Mouse (Mus musculus) CH12.LX (cell line): ENCODE measurements at regions not wholly inside any gene's neighbourhood (a gene's known extent, or its start where the extent isn't known, plus 50 kb on each side); places are given as distances from the start of the nearest gene placed in this dataset.

Experiments
- DNase-seq: peaks from one replicate; pipeline ENCODE4 v3.0.0-alpha.2; 2013; ENCODE audit errors: extremely low read depth
- H3K27ac ChIP-seq: 2 replicates; pipeline ENCODE4 v1.5.1; 2012; ENCODE audit warnings: low read depth, mild to moderate bottlenecking, control low read depth, moderate library complexity; ENCODE audit not compliant: insufficient read depth
- H3K27me3 ChIP-seq: replicated peaks from 2 replicates; pipeline ENCODE3; 2012; ENCODE audit warnings: inconsistent platforms
- H3K36me3 ChIP-seq, 2 experiments: replicated peaks in 1 of 2; 2 replicates each; pipeline versions ENCODE3 to v1.6.1; 2012; ENCODE audit warnings: inconsistent platforms in 1 of 2, low read length in 1 of 2, mild to moderate bottlenecking in 1 of 2, mixed read lengths in 1 of 2, moderate library complexity in 1 of 2; ENCODE audit not compliant: control insufficient read depth in 1 of 2, insufficient read depth in 1 of 2
- H3K4me1 ChIP-seq, 2 experiments: 2 replicates each; pipeline ENCODE4 v1.6.1; 2012; ENCODE audit warnings: inconsistent platforms in 1 of 2, moderate library complexity in 1 of 2; ENCODE audit not compliant: insufficient read depth in 2 of 2, control insufficient read depth in 1 of 2
- H3K4me2 ChIP-seq: 2 replicates; pipeline ENCODE4 v1.6.1; 2012; ENCODE audit warnings: low read depth, mild to moderate bottlenecking, control low read depth; ENCODE audit not compliant: poor library complexity, insufficient read depth, severe bottlenecking
- H3K4me3 ChIP-seq, 3 experiments: fragments of 150-350 bp in 1 of 3; sonication (generic) in 1 of 3; replicated peaks in 1 of 3; 2 replicates each; pipeline versions ENCODE3 to v1.5.1; 2011 to 2012; ENCODE audit warnings: low read depth in 2 of 3, low read length in 2 of 3, mild to moderate bottlenecking in 2 of 3, moderate library complexity in 2 of 3, control low read depth in 1 of 3, improper control_type of control experiment in 1 of 3, inconsistent platforms in 1 of 3, mixed read lengths in 1 of 3; ENCODE audit not compliant: poor library complexity in 1 of 3
- H3K79me2 ChIP-seq: replicated peaks from 2 replicates; pipeline ENCODE4 v1.6.1; 2012; ENCODE audit warnings: mild to moderate bottlenecking, moderate library complexity; ENCODE audit not compliant: control insufficient read depth, poor library complexity, insufficient read depth, severe bottlenecking; ENCODE audit errors: extremely low read depth
- H3K9ac ChIP-seq: 2 replicates; pipeline ENCODE4 v1.6.1; 2012; ENCODE audit warnings: low read depth, mild to moderate bottlenecking, control low read depth, moderate library complexity; ENCODE audit not compliant: insufficient read depth
- H3K9me3 ChIP-seq: replicated peaks from 2 replicates; pipeline ENCODE3; 2012; ENCODE audit warnings: low read length, inconsistent platforms, mixed read lengths
- BHLHE40 ChIP-seq: IDR thresholded peaks from 2 replicates; pipeline ENCODE4 v1.6.1; 2011; ENCODE audit warnings: mild to moderate bottlenecking, low read depth, low read length, improper control_type of control experiment
- CHD1 ChIP-seq: IDR thresholded peaks from 2 replicates; pipeline ENCODE4 v1.6.1; 2012; ENCODE audit warnings: low read depth, low read length, improper control_type of control experiment, inconsistent platforms
- CHD2 ChIP-seq: IDR thresholded peaks from 2 replicates; pipeline ENCODE4 v1.6.1; 2011; ENCODE audit warnings: low read length, improper control_type of control experiment
- E2F4 ChIP-seq: IDR thresholded peaks from 2 replicates; pipeline ENCODE4 v1.6.1; 2011; ENCODE audit warnings: low read depth, low read length, improper control_type of control experiment; ENCODE audit not compliant: insufficient replicate concordance
- EP300 ChIP-seq: IDR thresholded peaks from 2 replicates; pipeline ENCODE4 v1.6.1; 2011; ENCODE audit warnings: low read length, improper control_type of control experiment
- ETS1 ChIP-seq: conservative IDR thresholded peaks from 2 replicates; pipeline ENCODE4 v1.6.1; 2012; ENCODE audit warnings: low read depth, mild to moderate bottlenecking, inconsistent platforms, low read length, improper control_type of control experiment, moderate library complexity
- GABPA ChIP-seq: IDR thresholded peaks from 2 replicates; pipeline ENCODE4 v1.6.1; 2012; ENCODE audit warnings: low read depth, low read length, improper control_type of control experiment, inconsistent platforms; ENCODE audit not compliant: insufficient replicate concordance
- IRF4 ChIP-seq: IDR thresholded peaks from 2 replicates; pipeline ENCODE4 v1.6.1; 2014; ENCODE audit warnings: low read depth, mild to moderate bottlenecking, inconsistent platforms, low read length, improper control_type of control experiment
- JUN ChIP-seq: IDR thresholded peaks from 2 replicates; pipeline ENCODE4 v1.6.1; 2011; ENCODE audit warnings: low read depth, mild to moderate bottlenecking, low read length, improper control_type of control experiment, moderate library complexity; ENCODE audit not compliant: insufficient read depth
- JUND ChIP-seq: conservative IDR thresholded peaks from 2 replicates; pipeline ENCODE4 v1.6.1; 2011; ENCODE audit warnings: low read depth, low read length, improper control_type of control experiment
- KAT2A ChIP-seq: IDR thresholded peaks from 2 replicates; pipeline ENCODE4 v1.6.1; 2012; ENCODE audit warnings: low read length, improper control_type of control experiment, inconsistent platforms; ENCODE audit not compliant: insufficient replicate concordance
- MAFK ChIP-seq: IDR thresholded peaks from 2 replicates; pipeline ENCODE4 v1.6.1; 2011; ENCODE audit warnings: low read length, improper control_type of control experiment; ENCODE audit not compliant: insufficient replicate concordance
- MEF2A ChIP-seq: IDR thresholded peaks from 2 replicates; pipeline ENCODE4 v1.6.1; 2014; ENCODE audit warnings: low read depth, mild to moderate bottlenecking, inconsistent platforms, low read length, improper control_type of control experiment, borderline replicate concordance
- NELFE ChIP-seq: IDR thresholded peaks from 2 replicates; pipeline ENCODE4 v1.6.1; 2011; ENCODE audit warnings: low read depth, low read length, improper control_type of control experiment
- POLR2A ChIP-seq: IDR thresholded peaks from 2 replicates; pipeline ENCODE4 v1.6.1; 2011; ENCODE audit warnings: low read depth, mild to moderate bottlenecking, improper control_type of control experiment, low read length
- POLR2AphosphoS2 ChIP-seq: IDR thresholded peaks from 2 replicates; pipeline ENCODE4 v1.6.1; 2011; ENCODE audit warnings: low read depth, low read length, improper control_type of control experiment
- RCOR1 ChIP-seq: conservative IDR thresholded peaks from 2 replicates; pipeline ENCODE4 v1.6.1; 2012; ENCODE audit warnings: low read depth, mild to moderate bottlenecking, inconsistent platforms, low read length, improper control_type of control experiment
- SIN3A ChIP-seq: IDR thresholded peaks from 2 replicates; pipeline ENCODE4 v1.6.1; 2012; ENCODE audit warnings: low read length, improper control_type of control experiment, inconsistent platforms
- SMC3 ChIP-seq: IDR thresholded peaks from 2 replicates; pipeline ENCODE4 v1.6.1; 2011; ENCODE audit warnings: low read depth, low read length, improper control_type of control experiment
- TBP ChIP-seq: conservative IDR thresholded peaks from 2 replicates; pipeline ENCODE4 v1.6.1; 2011; ENCODE audit warnings: low read depth, low read length, improper control_type of control experiment
- UBTF ChIP-seq: IDR thresholded peaks from 2 replicates; pipeline ENCODE4 v1.6.1; 2012; ENCODE audit warnings: low read depth, mild to moderate bottlenecking, inconsistent platforms, low read length, improper control_type of control experiment, moderate library complexity
- USF1 ChIP-seq: IDR thresholded peaks from 2 replicates; pipeline ENCODE4 v1.6.1; 2014; ENCODE audit warnings: low read depth, mild to moderate bottlenecking, inconsistent platforms, low read length, improper control_type of control experiment
- USF2 ChIP-seq: conservative IDR thresholded peaks from 2 replicates; pipeline ENCODE4 v1.6.1; 2011; ENCODE audit warnings: low read depth, low read length, improper control_type of control experiment
- ZC3H11A ChIP-seq: IDR thresholded peaks from 2 replicates; pipeline ENCODE4 v1.6.1; 2012; ENCODE audit warnings: low read depth, mild to moderate bottlenecking, inconsistent platforms, low read length, improper control_type of control experiment
- ZMIZ1 ChIP-seq: IDR thresholded peaks from 2 replicates; pipeline ENCODE4 v1.6.1; 2012; ENCODE audit warnings: low read depth, mild to moderate bottlenecking, inconsistent platforms, low read length, improper control_type of control experiment
- dilution Hi-C: fragments of 300-500 bp; cut with MboI; formaldehyde crosslinking; loops from 2 replicates; pipeline ENCODE4 v1.14.3; 2020; ENCODE audit warnings: low sequenced_read_pairs; ENCODE audit not compliant: extremely low pct_unique_long_range_greater_than_20kb, extremely low pct_ligation_motif_present
- in situ Hi-C: fragments of 300-500 bp; cut with MboI; formaldehyde crosslinking; loops from 3 replicates; pipeline ENCODE4 v1.14.3; 2019; ENCODE audit warnings: low sequenced_read_pairs, low pct_ligation_motif_present, low pct_unique_long_range_greater_than_20kb, mixed read lengths

DNA sequence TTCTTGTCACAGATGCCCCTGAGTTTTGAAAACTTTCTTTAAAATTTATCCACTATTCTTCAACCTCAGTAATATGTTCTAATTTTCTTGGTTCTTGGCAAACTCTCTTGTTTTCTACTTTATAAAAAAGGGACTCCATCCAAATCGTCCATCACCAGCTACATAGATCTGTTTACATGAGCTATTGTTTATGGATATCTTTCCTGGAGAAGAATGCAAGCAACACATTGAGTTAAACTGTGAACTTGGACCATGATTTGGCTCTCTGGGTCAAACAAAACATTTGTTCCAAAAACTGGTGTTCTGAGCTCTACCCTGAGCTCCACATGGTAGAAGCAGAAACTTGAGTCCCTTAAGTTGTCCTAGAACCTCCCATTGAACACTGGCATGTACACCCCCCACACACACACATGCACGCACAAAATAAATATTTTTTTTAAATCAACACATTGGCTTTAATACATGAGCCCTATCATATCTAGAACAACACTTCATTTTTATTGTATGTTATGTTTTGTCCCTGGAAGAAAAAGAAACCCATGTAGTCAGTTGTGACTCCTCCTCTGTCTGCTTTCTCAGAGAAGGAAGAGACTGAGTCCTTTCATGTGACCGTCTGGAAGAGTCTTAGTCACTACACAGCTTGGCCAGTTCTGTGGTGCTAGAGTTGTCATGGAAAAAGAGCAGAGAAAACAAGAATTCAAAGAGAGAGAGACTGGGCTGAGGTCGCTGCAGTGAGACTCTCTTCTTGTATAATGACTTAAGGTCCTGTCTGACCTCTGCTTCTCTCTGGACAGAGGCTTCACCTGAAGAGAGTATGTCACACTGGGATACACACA lies 379.4 kb downstream of the Ankrd50 start:
- Histone ChIP-seq H3K36me3 (no peaks in the 10 kb centered on the region), H3K4me1 (no peaks in the 10 kb centered on the region), H3K4me3 (no peak overlapping the region), H3K27me3 (no peaks in the 10 kb centered on the region), H3K27ac (no peak overlapping the region), H3K9ac (no peak overlapping the region), H3K79me2 (no peaks in the 10 kb centered on the region)
- dilution Hi-C loops, result no loop called here
- in situ Hi-C loops, result no loop called here
- no peak for DNase-seq
- TF ChIP-seq JUN (no peak), POLR2AphosphoS2 (no peak), CHD2 (no peak), IRF4 (no peak), SMC3 (no peak), MAFK (no peak), BHLHE40 (no peak), EP300 (no peak), E2F4 (no peak), USF1 (no peak), JUND (no peak), ZC3H11A (no peak), GABPA (no peak), ZMIZ1 (no peak), POLR2A (no peak), USF2 (no peak), TBP (no peak)
- TF ChIP-seq, all 38 proteins: peak for 0
- H3K4me2 ChIP-seq, result no peak overlapping the region
- no peaks in the 10 kb centered on the region for H3K9me3 ChIP-seq

- dilution Hi-C loops (no loop called here), in situ Hi-C loops (no loop called here)
- H3K4me2 ChIP-seq, result no peak overlapping the region
- no peaks in the 10 kb centered on the region for H3K36me3 ChIP-seq
- TF ChIP-seq RCOR1 (no peak), UBTF (no peak), KAT2A (no peak), ZC3H11A (no peak), JUND (no peak), ETS1 (no peak), SIN3A (no peak), CHD1 (no peak), NELFE (no peak), E2F4 (no peak), MEF2A (no peak)
- H3K27ac ChIP-seq, result no peak overlapping the region
- H3K4me3 ChIP-seq, result no peak overlapping the region
- H3K9me3 ChIP-seq, result no peaks in the 10 kb centered on the region
- H3K27me3 ChIP-seq, result no peaks in the 10 kb centered on the region
- no peaks in the 10 kb centered on the region for H3K79me2 ChIP-seq
- H3K9ac ChIP-seq, result no peak overlapping the region
- DNase-seq, result no peak
- H3K4me1 ChIP-seq, result no peaks in the 10 kb centered on the region
Observed at GRCm38 (mm10) chr3:38104418-38104817, 380.1 kb upstream of the Gm5148 start.
